Mouse (Mus musculus) heart, embryonic 15.5 days (tissue): ENCODE data around the gene Gm3411. TPM values are rescaled to one million over a fixed set of nuclear protein-coding genes. Genes with fewer than 3 reads are reported as not detected.
"Not testable (repeated sequence)": the region's sequence is repeated elsewhere in the genome, so short reads cannot be mapped to it uniquely, and the experiment has no call there.

Experiments
- ATAC-seq: fragments of 200-750 bp; cut with Nextera tagmentation; replicated peaks from 2 replicates; pipeline ENCODE4 v1.8.0; 2017; ENCODE audit warnings: low read depth, moderate TSS enrichment; ENCODE audit not compliant: insufficient number of reproducible peaks, insufficient read depth, low FRiP score
- H3K27ac ChIP-seq: fragments of 300-500 bp; sonication (generic); 2 replicates; pipeline ENCODE4 v1.5.1; 2015; ENCODE audit warnings: mild to moderate bottlenecking, inconsistent platforms
- H3K27me3 ChIP-seq: fragments of 300-500 bp; sonication (generic); 2 replicates; pipeline ENCODE4 v1.6.1; 2015; ENCODE audit warnings: inconsistent platforms
- H3K36me3 ChIP-seq: fragments of 300-500 bp; sonication (generic); 2 replicates; pipeline ENCODE4 v1.6.1; 2015; ENCODE audit warnings: mild to moderate bottlenecking, inconsistent platforms
- H3K4me1 ChIP-seq: fragments of 300-500 bp; sonication (generic); replicated peaks from 2 replicates; pipeline ENCODE4 v1.6.1; 2015; ENCODE audit warnings: inconsistent platforms
- H3K4me2 ChIP-seq: fragments of 300-500 bp; sonication (generic); 2 replicates; pipeline ENCODE4 v1.6.1; 2015; ENCODE audit warnings: inconsistent platforms, mild to moderate bottlenecking, moderate library complexity
- H3K4me3 ChIP-seq: fragments of 300-500 bp; sonication (generic); 2 replicates; pipeline ENCODE4 v1.5.1; 2015; ENCODE audit warnings: mild to moderate bottlenecking, inconsistent platforms
- H3K9ac ChIP-seq: fragments of 300-500 bp; sonication (generic); 2 replicates; pipeline ENCODE4 v1.6.1; 2015; ENCODE audit warnings: mild to moderate bottlenecking, inconsistent platforms
- H3K9me3 ChIP-seq: fragments of 300-500 bp; sonication (generic); replicated peaks from 2 replicates; pipeline ENCODE4 v1.6.1; 2016; ENCODE audit warnings: inconsistent platforms
- WGBS: fragments of 180-500 bp; shearing (Covaris S2); methylation state at CpG from one replicate; pipeline ENCODE4 v1.1.7; 2015; ENCODE audit warnings: mixed read lengths; 5-methylcytosine and 5-hydroxymethylcytosine counted together
- polyA plus RNA-seq: library from polyadenylated mRNA; unstranded; fragments of >200 nt; fragmentation: Nextera tagmentation; extraction: Ambion mirVana; gene quantifications from 2 replicates; pipeline ENCODE4 v1.2.1, GENCODE M21; 2015

Gm3411 gene
- polyA plus RNA-seq: 2.6 and 2.7 TPM in 2 replicates

DNA sequence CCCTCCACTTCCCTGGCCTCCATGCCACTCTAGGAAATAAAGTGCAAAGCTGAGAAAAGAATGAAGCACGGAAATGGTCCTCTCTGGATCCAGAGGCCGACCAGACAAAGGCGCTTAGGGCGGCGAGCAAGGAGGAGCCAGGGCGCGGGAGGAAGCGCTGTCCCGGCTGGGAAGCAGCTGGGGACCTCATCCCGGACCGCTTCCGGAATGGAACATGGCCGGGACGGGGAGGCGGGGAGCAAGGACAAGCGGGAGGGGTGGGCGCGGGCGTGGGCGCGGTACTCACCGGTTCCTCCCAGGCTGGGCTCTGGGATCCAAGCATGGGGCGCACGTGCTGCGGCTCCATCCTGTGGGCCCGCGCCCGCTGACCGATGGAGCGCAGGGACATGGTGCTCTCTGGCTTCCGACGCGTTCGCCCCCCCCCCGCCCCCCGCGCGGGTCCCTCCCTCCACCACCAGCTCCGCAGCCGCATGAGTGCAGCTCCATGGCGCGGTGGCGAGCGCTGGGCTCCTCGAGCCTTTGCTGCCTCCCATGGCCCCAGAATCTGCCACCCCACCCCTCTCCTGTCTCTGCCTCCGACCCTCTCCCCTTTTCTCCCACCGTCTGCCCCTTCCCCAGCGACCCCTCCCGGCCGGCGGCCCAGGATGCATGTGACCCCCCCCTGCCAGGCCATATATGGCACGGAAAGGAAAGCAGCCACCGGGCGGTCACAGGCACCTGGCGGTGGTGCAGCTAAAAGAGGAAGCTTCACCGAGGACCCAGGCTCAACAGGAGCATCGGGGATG is at the start of gene Gm3411:
TSS of gene Gm3411 (minus strand) at position 320 of the 785 bp plus-strand sequence.
- 3% methylated on average over 56 of the region's 57 CpGs for WGBS
- peak within 1 kb of the TSS; percentile 74 for H3K4me2 ChIP-seq
- peak within 1 kb of the TSS; percentile 57 for H3K4me3 ChIP-seq
- peak within 1 kb of the TSS; percentile 50 for H3K9ac ChIP-seq
- H3K36me3 ChIP-seq, ATAC-seq, H3K9me3 ChIP-seq, H3K27ac ChIP-seq, H3K4me1 ChIP-seq, H3K27me3 ChIP-seq: not testable (repeated sequence)

DNA sequence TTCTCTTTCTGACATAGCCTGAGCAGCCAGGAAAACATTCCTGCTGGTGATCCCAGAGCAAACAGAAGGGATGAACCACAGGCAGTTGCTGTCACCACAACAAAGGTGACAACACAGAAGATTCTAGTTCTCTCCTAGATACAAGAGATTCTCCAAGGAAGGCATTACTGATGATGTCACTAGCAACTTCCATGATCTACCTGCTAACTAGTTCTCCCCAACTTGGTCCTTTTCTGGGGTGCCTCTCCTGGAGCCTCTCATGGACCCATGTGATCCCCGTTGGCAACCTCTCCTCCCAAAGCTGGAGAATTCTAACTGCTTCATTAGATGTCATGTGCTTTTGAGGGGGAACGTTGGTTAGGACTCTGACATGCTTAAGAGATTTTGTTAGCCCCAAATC is 17.7 kb upstream of the Gm3411 start, which contains the start of gene Gm21103:
TSS of gene Gm21103 (minus strand) at position 101 of the 400 bp plus-strand sequence.
- H3K27me3 ChIP-seq, H3K4me1 ChIP-seq, H3K4me3 ChIP-seq, H3K27ac ChIP-seq, H3K9me3 ChIP-seq, ATAC-seq, H3K36me3 ChIP-seq, H3K4me2 ChIP-seq, H3K9ac ChIP-seq: not testable (repeated sequence)
- WGBS: 70% methylated on average over 2 of the region's 2 CpGs

DNA sequence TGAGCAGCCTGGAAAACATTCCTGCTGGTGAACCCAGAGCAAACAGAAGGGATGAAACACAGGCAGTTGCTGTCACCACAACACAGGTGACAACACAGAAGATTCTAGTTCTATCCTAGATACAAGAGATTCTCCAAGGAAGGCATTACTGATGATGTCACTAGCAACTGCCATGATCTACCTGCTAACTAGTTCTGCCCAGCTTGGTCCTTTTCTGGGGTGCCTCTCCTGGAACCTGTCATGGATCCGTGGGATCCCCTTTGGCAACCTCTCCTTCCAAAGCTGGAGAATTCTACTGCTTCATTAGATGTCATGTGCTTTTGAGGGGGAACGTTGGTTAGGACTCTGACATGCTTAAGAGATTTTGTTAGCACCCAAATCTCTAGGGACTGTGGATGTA is 67.9 kb downstream of the Gm3411 start, which contains the start of gene Gm21560:
TSS of gene Gm21560 (minus strand) at position 101 of the 400 bp plus-strand sequence.
- not testable (repeated sequence) for H3K9me3 ChIP-seq, H3K9ac ChIP-seq, H3K4me3 ChIP-seq, H3K27ac ChIP-seq, H3K36me3 ChIP-seq, H3K4me1 ChIP-seq, H3K27me3 ChIP-seq, H3K4me2 ChIP-seq, ATAC-seq
- WGBS: 86% methylated on average over 2 of the region's 2 CpGs

Other genes starting within 250 kb of the Gm3411 start
- gene Gm6337, start 229.0 kb downstream of the Gm3411 start, polyA plus RNA-seq: 0.08 TPM in 1 of 2 replicates, not detected in the other
- 0.57 and 0.68 TPM in 2 replicates for gene Gm8206, start 193.3 kb downstream of the Gm3411 start, polyA plus RNA-seq
- gene Gm3468, start 178.6 kb downstream of the Gm3411 start, polyA plus RNA-seq: 2.1 and 2.3 TPM in 2 replicates
- gene Gm3476, start 161.4 kb downstream of the Gm3411 start, polyA plus RNA-seq: not detected in 2 replicates
- not detected in 2 replicates for gene Gm21560, start 68.0 kb downstream of the Gm3411 start, polyA plus RNA-seq
- gene Gm21103, start 17.6 kb upstream of the Gm3411 start, polyA plus RNA-seq: 0.21 and 0.22 TPM in 2 replicates
- gene Gm3618, start 56.4 kb upstream of the Gm3411 start, polyA plus RNA-seq: not detected in 2 replicates
- gene Gm16440, start 103.1 kb upstream of the Gm3411 start, polyA plus RNA-seq: not detected in 2 replicates
- 2.2 and 2.3 TPM in 2 replicates for gene Gm3591, start 125.2 kb upstream of the Gm3411 start, polyA plus RNA-seq
- not detected in 2 replicates for gene Gm3594, start 157.4 kb upstream of the Gm3411 start, polyA plus RNA-seq